Mouse (Mus musculus): ENCODE data around the gene Capn11. TPM values are rescaled to one million over a fixed set of nuclear protein-coding genes. Genes with fewer than 3 reads are reported as not detected.
A peak's percentile ranks its signal among the peaks of the same experiment; 100 is the strongest.
"Not testable (repeated sequence)": the region's sequence is repeated elsewhere in the genome, so short reads cannot be mapped to it uniquely, and the experiment has no call there.

Capn11 gene
- total RNA-seq, 2 experiments from 2014 or later = 0.68 to 3.0 TPM

DNA sequence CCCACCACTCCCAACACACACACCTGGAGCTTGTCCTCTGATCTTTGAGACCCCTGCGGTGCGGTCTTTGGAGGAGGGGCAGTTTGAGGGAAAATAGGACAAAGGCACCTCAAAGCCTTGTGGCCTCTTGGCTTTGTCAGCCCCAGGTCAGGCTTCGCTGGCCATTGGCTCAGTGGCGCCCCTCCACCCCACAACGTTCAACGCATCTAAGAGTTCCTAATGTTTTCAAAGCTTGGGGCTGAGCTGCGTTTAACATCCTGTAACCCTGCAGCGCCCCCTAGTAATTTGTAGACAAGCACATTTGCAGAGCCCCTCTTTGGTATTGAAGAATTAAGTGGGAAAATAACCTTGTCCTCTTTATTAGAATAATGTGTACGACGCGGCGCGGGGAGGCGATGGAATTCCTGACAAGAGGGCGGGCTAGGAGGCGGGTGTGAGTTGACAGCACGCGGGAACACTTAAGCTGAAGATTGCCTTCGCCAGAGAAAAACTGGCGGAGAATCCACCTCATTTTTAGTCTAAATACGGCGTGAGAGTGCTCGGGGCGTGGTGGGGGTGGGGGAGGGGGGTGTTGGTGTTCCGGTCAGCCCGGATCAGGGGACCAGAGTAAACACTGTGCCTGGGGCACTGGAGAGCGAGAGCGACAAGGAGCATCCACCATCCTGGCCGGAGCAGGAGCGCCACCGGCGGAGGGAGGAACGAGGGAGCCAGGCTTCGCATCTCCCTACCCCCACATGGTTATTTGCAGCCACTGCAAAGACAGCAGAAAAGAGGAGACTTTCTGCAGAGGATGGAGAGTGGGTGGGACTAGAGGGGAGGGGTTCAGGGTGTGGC is 29.0 kb downstream of the Capn11 start:
- peak; percentile 50 to 79 for DNase-seq (ENCODE audit: low spot score in 2 of 2)

DNA sequence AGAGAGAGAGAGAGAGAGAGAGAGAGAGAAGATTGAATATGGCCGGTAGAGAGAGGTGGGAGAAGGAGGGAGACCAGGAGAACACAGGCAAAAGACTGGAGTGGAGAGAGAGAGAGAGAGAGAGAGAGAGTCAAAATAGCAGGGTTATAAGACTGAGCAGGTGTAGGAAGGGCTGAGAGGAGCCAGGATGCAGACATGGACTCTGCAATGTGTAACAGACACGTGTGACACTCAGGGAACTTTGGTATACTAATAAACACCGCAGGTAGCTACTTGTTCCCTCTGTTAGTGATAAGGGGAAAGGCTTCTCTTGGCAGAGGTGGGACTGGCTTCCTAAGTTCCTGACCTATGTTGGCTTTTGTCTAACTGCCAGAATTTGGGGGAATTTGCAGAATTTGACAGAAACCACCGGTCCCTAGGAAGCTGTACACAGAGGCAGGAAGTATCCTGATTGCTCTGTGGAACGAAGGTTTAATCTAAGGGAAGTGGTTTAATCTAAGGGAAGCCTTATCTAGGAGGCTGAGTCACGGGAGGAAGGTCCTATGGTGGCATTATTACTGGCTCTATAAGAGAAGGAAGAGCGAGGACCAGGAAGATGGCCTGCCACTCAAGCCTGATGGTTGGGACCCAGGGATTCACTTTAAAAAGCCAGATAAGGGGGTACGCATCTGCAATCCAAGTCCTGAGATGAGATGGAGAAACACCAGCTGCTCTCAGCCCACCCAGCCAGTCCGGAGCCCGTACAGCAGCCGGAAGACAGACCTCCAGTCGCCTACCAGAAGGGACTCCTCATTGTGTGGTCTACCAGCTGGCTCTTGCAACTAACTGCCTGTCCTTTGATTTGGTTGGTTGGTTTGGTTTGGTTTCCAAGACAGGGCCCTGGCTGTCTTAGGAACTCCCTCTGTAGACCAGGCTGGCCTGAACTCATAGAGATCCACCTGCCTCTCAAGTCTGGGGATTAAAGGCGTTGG is 30.0 kb downstream of the Capn11 start:
- no peak for DNase-seq (ENCODE audit: low spot score in 2 of 2)

DNA sequence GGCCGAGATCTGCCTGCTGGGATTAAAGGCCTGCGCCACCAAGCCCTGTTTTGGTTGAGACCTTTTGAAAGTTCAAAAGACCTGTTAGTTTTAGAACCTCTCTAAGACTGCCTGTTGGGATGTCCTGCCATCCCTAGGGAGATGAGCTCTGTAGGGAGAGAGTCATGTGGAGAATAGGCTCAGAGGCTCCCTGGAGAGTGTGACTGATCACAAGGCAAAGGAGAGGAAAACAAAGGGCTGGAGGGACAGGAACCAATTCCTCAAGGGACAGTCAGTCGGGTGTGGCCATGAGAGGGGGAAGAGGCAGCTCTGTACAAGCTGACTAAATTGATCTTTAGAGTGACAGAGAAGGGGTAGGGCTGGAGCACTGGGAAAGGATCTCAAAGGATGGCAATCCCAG is 31.0 kb downstream of the Capn11 start:
- DNase-seq (ENCODE audit: low spot score in 2 of 2) = no peak

DNA sequence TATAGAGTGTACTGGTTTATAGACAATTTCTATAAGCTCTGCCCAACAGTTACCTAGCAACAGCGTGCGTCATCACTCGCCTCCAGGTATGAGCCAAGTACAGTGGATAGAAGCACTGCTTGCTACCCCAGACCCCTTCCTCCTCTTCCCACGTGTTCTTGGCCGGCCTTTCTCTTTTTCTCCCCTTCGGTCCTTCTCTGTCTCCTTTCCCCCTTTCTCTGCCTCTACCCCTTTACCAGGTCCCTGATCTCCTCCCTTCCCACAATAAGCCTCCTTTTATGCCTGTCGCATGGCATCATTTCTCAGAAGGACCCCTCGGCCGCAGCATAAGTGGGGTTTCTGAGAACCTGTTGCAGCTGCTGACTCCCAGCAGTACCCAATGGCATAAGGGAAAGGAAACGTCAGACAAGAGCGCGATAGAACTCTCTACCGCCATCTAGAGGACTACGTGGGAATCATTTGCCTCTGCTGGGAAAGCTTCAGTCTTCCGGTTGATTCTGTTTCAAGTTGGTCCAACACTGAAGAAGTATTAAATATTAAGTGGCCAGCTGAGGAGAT is 32.5 kb downstream of the Capn11 start:
- DNase-seq (ENCODE audit: low spot score in 2 of 2) = peak; percentile 50 to 87

DNA sequence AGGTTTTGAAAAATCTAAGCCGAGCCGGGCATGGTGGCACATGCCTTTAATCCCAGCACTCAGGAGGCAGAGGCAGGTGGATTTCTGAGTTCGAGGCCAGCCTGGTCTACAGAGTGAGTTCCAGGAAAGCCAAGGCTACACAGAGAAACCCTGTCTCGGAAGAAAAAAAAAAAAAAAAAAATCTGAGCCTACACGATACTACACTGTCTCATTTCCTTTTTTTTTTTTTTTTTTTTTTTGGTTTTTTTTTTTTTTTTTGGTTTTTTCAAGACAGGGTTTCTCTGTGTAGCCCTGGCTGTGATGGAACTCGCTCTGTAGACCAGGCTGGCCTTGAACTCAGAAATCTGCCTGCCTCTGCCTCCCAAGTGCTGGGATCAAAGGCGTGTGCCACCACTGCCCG is 35.7 kb downstream of the Capn11 start:
- not testable (repeated sequence) for DNase-seq (ENCODE audit: low spot score in 2 of 2)

DNA sequence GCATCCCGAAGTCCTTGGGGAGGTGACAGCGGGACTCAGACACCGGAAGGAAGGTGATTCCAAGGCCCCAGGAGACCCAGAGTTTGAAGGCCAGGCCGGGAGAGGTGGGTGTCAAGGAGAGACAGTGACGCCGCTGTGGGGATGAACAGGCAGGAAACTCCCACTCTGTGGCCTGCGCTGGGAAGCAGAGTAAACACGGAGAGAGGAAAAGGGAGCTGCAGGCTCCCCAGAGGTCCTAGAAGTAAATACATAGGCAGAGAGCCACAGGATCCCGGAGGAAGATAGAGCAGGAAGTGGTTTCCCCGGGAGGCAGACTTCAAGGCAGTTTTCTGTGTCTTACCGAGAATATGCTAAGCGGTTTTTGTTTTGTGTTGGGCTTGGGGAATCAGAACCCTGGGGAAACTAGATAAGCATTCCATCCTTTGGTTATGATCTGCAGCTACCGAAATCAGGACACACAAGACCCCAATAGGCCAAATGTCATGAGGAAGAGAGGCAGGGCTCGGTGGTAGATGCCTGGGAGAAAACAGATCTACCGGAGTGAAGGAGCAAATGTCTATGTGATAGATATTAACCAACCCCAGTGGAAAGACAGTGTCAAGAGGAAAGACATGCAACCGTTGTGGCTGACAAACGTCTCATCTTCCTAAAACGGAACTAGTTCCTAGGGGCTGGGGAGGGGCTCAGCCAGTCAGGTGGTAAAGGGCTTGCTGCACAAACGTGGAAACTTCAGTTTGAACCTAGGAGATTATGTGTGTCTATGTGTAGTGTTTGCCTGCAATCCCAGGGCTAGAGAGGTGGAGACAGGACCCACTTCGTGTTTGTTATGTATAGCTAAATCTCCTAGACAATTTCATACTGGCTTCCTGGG is 39.5 kb downstream of the Capn11 start:
- no peak for DNase-seq (ENCODE audit: low spot score in 2 of 2)

DNA sequence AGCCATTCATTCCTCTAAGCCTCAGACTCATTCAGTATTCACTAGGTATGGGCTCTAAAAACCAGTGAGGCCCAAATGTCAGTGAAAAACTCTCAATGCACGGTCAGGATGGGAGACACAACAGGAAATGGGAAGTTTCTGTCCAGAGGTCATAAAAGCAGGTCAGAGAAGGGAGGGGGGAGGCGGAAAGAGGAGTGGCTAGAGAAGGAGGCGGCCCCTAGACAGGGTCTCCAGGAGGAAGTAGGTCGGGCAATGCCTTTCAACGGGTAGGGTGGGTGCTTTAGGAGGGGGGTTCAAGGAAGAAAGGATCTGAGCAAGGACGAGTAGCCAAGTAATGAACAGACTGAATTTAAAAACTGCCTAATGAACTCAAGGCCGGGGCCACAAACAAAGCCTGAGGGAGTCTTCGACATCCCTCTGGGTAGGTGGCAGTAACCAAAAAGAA is 40.2 kb downstream of the Capn11 start:
- no peak for DNase-seq (ENCODE audit: low spot score in 2 of 2)

DNA sequence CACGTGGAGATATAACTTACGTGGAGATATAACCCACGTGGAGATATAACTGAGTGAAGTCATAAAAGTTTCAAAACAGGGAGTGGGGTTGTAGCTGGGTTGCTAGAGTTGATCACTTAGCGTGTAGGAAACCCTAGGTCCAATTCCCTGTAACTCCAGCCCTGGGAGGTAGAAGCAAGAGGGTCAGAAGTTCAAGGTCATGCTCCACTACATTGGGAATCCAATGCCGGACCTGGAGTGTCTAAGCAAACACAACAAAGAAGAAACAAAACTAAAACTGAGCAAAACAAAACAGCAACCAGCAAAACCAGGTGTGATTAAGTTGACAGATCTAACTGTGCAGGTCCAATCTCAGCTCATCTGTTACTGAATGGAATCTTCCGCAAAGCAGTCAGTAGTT is 41.5 kb downstream of the Capn11 start:
- DNase-seq (ENCODE audit: low spot score in 2 of 2) = no peak

DNA sequence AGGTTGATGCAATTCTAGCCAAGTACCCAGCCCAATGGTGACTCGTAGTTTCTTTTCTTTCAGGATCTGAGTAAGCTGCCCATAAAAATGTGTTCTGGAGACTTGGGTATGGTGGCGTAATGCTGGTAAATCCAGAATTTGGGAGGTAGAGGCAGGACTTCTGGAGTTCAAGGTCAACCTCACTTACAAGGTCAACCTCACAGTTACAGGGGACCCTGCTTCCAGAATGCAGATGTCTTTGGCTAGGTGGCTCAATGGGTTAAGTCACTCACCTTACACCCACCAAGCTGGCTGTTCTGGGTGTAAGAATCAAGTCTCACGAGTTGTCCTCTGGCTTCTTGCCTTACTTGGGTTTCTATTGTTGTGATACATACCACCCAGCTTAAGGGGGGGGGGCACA is 42.4 kb downstream of the Capn11 start:
- DNase-seq (ENCODE audit: low spot score in 2 of 2) = no peak

DNA sequence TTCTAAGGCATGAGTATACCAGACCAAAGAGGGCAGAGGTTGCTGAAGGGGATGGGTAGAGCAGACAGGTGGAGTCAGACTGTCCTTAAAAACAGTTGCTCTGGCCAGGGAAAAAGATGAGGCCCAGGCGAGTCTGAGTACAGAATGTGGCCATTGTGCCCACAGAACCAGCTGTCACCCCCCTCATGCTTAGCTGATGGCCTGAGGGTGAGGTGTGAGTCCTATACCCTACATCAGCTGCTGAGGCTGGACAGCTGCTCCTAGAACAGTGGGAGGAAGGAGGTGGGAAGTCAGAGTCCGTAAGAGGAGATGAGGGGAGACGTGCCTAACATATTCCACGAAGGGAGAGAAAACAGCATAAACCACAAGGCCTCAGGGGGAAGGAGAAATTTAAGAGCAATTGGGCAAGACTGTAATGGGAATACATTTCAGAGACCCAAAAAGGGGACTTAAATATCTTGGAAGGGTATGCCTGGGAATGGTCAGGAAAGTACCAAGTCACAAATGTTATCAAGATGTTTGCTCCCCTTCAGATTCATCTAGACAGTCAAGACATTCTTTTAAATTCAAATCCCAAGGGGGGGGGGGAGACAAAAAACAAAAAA is 43.0 kb downstream of the Capn11 start:
- no peak for DNase-seq (ENCODE audit: low spot score in 2 of 2)

DNA sequence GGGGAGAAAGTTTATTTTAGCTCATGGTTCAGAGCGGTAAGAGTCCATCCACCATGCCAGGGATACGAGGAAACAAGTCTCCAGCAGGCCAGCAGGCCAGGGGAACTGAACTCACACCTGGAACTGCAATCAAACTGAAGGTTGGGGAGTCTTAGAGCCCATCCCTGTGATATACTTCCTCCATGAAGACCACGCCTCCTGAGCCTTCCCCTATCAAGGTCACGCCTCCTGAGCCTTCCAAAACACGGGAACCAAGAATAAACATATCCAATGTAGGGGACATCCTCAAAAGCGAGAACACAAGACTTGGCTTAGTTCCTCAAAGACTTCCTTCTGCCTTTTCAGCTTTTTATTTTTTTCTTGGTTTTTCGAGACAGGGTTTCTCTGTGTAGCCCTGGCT is 46.2 kb downstream of the Capn11 start:
- no peak for DNase-seq (ENCODE audit: low spot score in 2 of 2)

DNA sequence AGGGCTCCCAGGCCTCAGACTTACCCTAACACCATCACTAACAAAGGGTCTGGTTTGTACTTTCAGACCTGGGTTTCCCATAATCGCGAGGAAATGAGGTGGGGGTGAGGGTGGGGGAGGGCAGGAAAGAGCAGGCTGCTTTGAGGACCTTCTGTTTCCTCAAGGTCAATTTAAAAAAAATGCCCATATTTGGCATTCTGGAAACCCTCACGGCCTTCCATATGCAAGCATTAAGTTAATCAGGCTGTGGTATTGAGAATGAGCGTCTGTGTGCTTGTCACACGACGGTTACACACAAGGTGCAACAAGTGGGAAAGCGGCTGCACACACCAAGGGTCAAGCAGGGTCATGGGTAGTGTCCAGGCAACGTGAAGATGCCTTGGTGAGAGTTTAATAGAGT is 47.1 kb downstream of the Capn11 start:
- no peak for DNase-seq (ENCODE audit: low spot score in 2 of 2)

DNA sequence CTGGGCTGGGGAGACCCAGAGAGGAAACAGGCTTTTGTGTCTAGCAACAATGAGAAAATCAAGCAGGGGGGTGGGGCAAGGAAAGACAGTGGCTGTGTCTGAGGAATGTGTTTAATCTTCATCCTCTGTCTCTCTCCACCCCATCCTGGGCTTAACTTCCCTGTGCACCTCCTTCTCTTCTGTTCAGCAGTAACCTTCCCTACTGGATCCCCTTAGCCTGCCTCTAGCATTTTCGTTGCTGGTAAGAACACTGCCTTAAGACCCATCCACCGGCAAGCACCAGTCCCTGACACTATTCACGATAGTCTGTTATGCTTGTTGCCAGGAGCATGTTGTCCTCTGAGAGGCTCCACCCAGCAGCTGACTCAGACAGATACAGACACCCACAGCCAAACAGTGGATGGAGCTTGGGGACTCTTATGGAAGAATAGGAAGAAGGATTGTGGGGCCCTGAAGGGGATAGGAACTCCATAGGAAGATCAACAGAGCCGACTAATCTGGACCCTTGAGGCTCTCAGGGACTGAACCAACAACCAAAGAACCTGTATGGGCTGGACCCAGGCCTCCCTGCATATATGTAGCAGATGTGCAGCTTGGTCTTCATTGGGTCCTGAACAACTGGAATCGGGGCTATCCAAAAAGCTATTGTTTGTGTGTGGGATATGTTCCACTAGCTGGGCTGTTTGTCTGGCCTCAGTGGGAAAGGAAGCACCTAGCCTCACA is 48.8 kb downstream of the Capn11 start:
- peak in 1 of 2 experiments; percentile 46 for DNase-seq (ENCODE audit: low spot score in 2 of 2)

DNA sequence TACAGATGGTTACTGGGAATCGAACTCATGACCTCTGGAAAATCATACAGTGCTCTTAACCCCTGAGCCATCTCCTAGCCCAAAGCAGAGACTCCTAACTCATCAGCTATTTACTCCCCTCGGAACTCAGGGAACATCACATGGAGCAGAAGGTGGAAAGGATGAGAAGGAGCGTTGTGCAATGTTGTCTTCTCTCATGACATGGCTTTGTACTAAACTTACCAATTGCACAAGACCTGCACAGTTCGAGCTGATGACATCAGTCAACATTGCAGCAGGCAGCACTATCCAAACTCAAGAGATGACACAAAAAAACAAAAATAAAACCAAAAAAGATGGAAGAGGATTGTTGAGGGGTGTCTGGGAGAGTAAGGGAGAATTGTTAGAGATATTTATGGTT is 50.7 kb downstream of the Capn11 start:
- DNase-seq (ENCODE audit: low spot score in 2 of 2) = no peak

DNA sequence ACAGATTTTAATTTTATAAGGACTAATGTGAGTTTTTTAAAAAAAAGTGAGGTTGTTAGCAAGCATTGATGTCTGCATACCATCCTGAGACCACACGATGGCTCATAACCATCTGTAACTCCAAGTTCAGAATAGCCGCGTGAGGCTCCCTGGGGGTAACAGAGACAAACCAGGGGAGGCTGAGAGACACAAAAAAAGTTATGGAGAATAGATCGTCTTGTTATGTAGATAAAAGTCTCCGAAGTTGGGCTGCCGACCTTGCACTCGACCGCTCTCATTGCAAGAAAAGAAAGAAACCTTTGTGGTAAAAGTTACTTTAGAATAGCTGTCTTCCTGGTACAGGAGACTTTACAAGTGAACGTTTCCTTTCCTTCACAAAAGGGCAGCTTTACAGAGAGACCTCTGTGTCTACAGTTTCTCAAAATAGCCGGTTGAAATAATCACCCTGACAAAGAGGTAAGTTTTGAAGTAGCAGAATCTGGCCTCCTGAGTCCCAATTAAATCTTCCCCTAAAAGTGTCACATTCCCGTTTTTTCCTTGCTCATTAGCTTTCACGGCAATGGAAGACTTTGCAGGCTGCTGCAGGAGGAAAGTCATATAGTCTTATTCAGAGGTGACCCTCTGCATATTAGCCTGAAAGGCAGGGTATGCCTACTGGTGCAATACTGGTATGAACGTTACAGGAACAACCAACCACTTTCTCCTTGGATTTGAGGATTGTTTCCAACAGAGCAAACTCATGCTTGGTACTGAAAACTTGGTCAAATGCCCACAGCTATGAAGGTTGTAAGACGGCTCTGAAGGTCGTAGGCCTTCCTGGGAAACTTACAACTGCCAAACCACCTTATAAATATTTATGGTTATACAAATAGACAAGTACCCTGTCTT is 51.9 kb downstream of the Capn11 start:
- DNase-seq (ENCODE audit: low spot score in 2 of 2) = no peak

DNA sequence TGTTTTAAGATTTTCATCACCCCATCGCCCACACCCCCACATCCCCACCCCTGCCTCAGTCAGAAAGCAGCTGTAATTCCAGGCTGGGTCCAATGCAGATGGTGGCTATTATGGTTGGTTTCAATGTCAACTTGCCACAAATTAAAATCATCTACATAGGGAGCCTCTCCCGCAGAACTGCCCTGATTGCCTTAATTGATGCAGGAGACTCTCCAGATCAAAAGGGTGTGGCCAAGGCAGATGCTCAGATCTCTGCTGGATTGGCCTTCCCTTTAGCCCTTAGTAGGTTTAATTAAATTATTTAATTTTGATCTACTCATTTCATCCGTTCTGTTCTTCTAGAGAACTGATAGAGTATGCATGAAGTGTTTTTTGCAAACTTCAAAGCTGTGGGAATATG is 56.1 kb downstream of the Capn11 start:
- DNase-seq (ENCODE audit: low spot score in 2 of 2) = no peak

DNA sequence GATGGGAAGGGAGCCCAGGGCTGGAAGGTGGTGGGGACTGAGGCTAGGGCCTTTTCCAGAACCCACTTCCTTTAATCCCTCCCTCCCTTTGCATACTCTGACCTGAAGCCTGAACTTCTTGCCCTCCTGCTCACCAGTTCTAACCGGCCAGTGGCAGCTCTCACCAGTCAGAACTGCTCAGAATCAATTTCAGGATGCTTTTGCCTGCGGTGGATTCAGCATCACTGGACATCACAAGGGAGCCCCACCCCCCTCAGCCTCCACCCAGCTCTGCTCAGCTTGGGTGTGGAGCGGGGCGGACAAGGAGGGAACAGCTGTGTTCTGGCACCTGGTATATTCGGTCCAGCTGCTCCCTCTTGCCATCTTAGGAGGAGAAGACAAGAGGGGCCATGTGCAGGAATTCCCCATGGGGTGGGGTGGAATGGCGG is 57.2 kb downstream of the Capn11 start, which contains the start of gene Mymx:
Mymx (minus strand) TSS at position 226 of the 428 bp plus-strand sequence.
- no peak for DNase-seq (ENCODE audit: low spot score in 2 of 2)

DNA sequence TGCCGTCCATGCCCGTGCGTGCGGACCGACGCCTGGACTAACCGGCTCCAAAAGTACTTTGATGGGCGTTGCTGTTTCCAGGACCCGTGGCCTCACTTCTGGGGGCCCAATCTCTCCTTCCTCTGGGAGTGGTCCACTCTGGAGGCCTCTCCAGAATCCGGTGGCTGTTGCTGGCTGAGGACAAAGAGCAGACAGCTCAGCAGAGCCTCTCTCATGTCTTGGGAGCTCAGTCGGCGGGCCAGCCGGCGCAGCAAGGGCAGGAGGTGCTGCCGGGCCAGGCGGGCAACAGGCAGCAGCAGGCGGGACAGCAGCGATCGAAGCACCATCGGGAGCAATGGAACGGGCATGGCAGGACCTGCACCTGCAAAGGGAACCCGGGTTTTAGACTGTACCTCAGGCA is 57.8 kb downstream of the Capn11 start:
- no peak for DNase-seq (ENCODE audit: low spot score in 2 of 2)

DNA sequence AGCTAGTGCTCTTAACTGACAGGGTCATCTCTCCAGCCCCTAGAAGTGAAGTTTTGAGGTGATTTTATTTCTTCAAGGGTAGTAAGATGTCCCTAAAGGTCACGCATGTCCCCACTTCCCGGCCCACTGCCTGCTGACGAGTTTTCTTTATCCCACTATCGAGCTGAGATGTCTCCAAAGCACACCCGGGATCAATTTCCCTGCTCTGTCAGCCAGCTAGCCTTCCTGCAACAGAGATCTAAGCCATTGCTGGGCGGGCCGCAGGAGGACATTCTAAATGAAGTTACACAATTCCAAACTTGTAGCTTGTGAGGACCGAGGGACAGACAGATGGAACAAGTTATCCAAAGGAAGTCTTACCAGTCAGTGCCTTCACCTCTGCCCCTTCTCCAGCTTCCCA is 58.9 kb downstream of the Capn11 start:
- DNase-seq (ENCODE audit: low spot score in 2 of 2) = no peak

All from layer of hippocampus, adult 18-20 months (tissue).